Mouse (Mus musculus) bone marrow, adult 2 months (tissue): ENCODE measurements around the gene Foxo3. TPM values are rescaled to one million over a fixed set of nuclear protein-coding genes. Genes with fewer than 3 reads are reported as not detected.

Experiments used
- H3K27ac ChIP-seq: fragments of 200-500 bp; 2 replicates; pipeline ENCODE4 v1.5.1; 2012; ENCODE audit warnings: low read depth, mild to moderate bottlenecking, control low read depth, inconsistent platforms, low read length; ENCODE audit not compliant: control insufficient read depth, poor library complexity, insufficient read depth
- H3K4me1 ChIP-seq: fragments of 200-500 bp; 2 replicates; pipeline ENCODE4 v1.6.1; 2011; ENCODE audit warnings: low read length; ENCODE audit not compliant: control insufficient read depth, insufficient read depth
- H3K4me3 ChIP-seq: fragments of 200-500 bp; replicated peaks from 2 replicates; pipeline ENCODE3; 2011; ENCODE audit warnings: mild to moderate bottlenecking, low read depth, low read length, control low read depth; ENCODE audit not compliant: control insufficient read depth
- CTCF ChIP-seq: fragments of 200-500 bp; IDR thresholded peaks from 2 replicates; pipeline ENCODE4 v1.5.1; 2011; ENCODE audit warnings: low read length, control low read depth; ENCODE audit not compliant: control insufficient read depth, insufficient read depth
- POLR2A ChIP-seq: fragments of 200-500 bp; IDR thresholded peaks from 2 replicates; pipeline ENCODE4 v1.6.1; 2011; ENCODE audit warnings: low read depth, mild to moderate bottlenecking, control low read depth, low read length, borderline replicate concordance; ENCODE audit not compliant: control insufficient read depth
- WGBS: fragments of 180-500 bp; shearing (Covaris S2); methylation state at CpG from one replicate; pipeline ENCODE4 v1.1.7; 2018; 5-methylcytosine and 5-hydroxymethylcytosine counted together
- polyA plus RNA-seq: library from polyadenylated mRNA; stranded (reverse); fragments of >200 nt; gene quantifications from 2 replicates; pipeline ENCODE4 v1.2.4, GENCODE M21; 2011; ENCODE audit warnings: low replicate concordance; ENCODE audit not compliant: missing spikeins, insufficient read depth, insufficient read length

Gene Foxo3
- polyA plus RNA-seq, 1 experiment = 51.5 TPM

GRCm38 (mm10) chr10:42248644-42249043 is 27.9 kb downstream of the Foxo3 start:
- Histone ChIP-seq H3K4me1 (peaks cover 13% of the 10 kb centered on the region), H3K27ac (no peak overlapping the region; the same call in 1 of the 2 replicates), H3K4me3 (no peak overlapping the region)
- WGBS = 79% methylated on average over 5 of the region's 5 CpGs
- TF ChIP-seq CTCF (no peak), POLR2A (no peak)

- 58% methylated on average over 4 of the region's 4 CpGs for WGBS
- peaks cover 13% of the 10 kb centered on the region for H3K4me1 ChIP-seq
- H3K4me3 ChIP-seq = no peak overlapping the region
- no peak overlapping the region for H3K27ac ChIP-seq
- TF ChIP-seq POLR2A = no peak
- TF ChIP-seq CTCF = no peak
Observed at GRCm38 (mm10) chr10:42248156-42248555, 28.4 kb downstream of the Foxo3 start.

- H3K4me1 ChIP-seq = peaks cover 14% of the 10 kb centered on the region
- 61% methylated on average over 11 of the region's 11 CpGs for WGBS
- peak overlapping the region; percentile 90 for H3K27ac ChIP-seq
- no peak for TF ChIP-seq CTCF
- no peak for TF ChIP-seq POLR2A
- no peak overlapping the region for H3K4me3 ChIP-seq
Observed at GRCm38 (mm10) chr10:42247125-42247816, 29.3 kb downstream of the Foxo3 start.

GRCm38 (mm10) chr10:42246483-42246882 is 30.1 kb downstream of the Foxo3 start:
- TF ChIP-seq CTCF = no peak
- no peak for TF ChIP-seq POLR2A
- Histone ChIP-seq H3K4me1 (peaks cover 15% of the 10 kb centered on the region), H3K27ac (0 out of 2 replicates have a peak overlapping the region, but pooled peaks have one; percentile 2), H3K4me3 (no peak overlapping the region)
- 77% methylated on average over 3 of the region's 3 CpGs for WGBS

- Histone ChIP-seq H3K4me1 (peaks cover 15% of the 10 kb centered on the region), H3K4me3 (no peak overlapping the region), H3K27ac (no peak overlapping the region)
- 64% methylated on average over 3 of the region's 3 CpGs for WGBS
- no peak for TF ChIP-seq POLR2A
- TF ChIP-seq CTCF = no peak
Observed at GRCm38 (mm10) chr10:42245636-42246035, 30.9 kb downstream of the Foxo3 start.

GRCm38 (mm10) chr10:42245256-42245601 is 31.3 kb downstream of the Foxo3 start:
- Histone ChIP-seq H3K4me1 (peaks cover 15% of the 10 kb centered on the region), H3K27ac (peak overlapping the region; percentile 5; the same call in 1 of the 2 replicates), H3K4me3 (no peak overlapping the region)
- 25% methylated on average over 3 of the region's 3 CpGs for WGBS
- no peak for TF ChIP-seq POLR2A
- TF ChIP-seq CTCF = no peak

- WGBS = 20% methylated on average over 8 of the region's 8 CpGs
Observed at GRCm38 (mm10) chr10:42244420-42245255, 31.9 kb downstream of the Foxo3 start.

GRCm38 (mm10) chr10:42243925-42244324 is 32.6 kb downstream of the Foxo3 start:
- peaks cover 15% of the 10 kb centered on the region for H3K4me1 ChIP-seq
- no peak overlapping the region for H3K4me3 ChIP-seq
- TF ChIP-seq POLR2A (no peak), CTCF (no peak)
- H3K27ac ChIP-seq = 0 out of 2 replicates have a peak overlapping the region, but pooled peaks have one; percentile 21
- WGBS = 72% methylated on average over 7 of the region's 7 CpGs

More at GRCm38 (mm10) chr10:42244420-42245255, 31.9 kb downstream of the Foxo3 start:
- Histone ChIP-seq H3K27ac (peak overlapping the region; percentile 35), H3K4me1 (peaks cover 15% of the 10 kb centered on the region), H3K4me3 (no peak overlapping the region)
- no peak for TF ChIP-seq CTCF
- no peak for TF ChIP-seq POLR2A
